Comparison of ENCODE assay signal across 8 mouse cellular contexts in the genomic region with DNA sequence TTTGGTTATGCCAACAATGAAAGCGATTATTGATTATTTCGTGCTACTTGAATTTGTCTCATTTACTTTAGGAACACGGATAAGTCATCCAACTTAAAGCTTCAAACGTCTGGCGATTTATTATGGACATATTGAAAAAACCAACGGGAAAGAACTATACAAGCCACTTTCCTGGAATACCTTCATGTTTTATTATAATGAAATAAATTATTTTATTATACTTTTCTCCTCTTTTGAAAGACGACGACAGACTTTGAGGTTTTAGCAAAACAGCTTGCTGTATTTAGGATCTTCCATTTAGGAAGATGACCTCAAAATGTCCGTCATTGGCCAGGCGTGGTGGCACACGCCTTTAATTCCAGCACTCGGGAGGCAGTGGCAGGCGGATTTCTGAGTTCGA. TPM values are rescaled to one million over a fixed set of nuclear protein-coding genes. Genes with fewer than 3 reads are reported as not detected.
DNase-seq lines count a peak whose midpoint lies in the region; ATAC-seq and TF ChIP-seq lines count a peak whose summit lies in the region.

No protein-coding gene starts in this region.

- peak overlapping the region; percentile 64 for H3K9ac ChIP-seq in kidney, embryonic 16.5 days (replicated peaks; ENCODE audit: low read length)
- H3K9ac ChIP-seq in hindbrain, postnatal 0 days (replicated peaks; ENCODE audit: low read length): peak overlapping the region; percentile 35; the same call in 1 of the 2 replicates

- H3ac ChIP-seq in myocyte (ENCODE audit: control insufficient read depth, insufficient read length): no peak overlapping the region

- no peak for ATAC-seq in kidney, embryonic 16.5 days (ENCODE audit: low FRiP score, low TSS enrichment)
- no peak for ATAC-seq in hindbrain, postnatal 0 days

- H3K79me2 ChIP-seq in myocyte (ENCODE audit: control insufficient read depth, insufficient read depth): peaks cover 42% of the 10 kb centered on the region

- peak overlapping the region; percentile 79 for H3K27ac ChIP-seq in kidney, embryonic 16.5 days (ENCODE audit: low read length)
- H3K27ac ChIP-seq in cortical plate, adult 2 months (ENCODE audit: insufficient read depth, low read length): no peak overlapping the region
- H3K27ac ChIP-seq in hindbrain, postnatal 0 days: peak overlapping the region; percentile 58; the same call in 1 of the 2 replicates

- H3K9me3 ChIP-seq in kidney, embryonic 16.5 days (ENCODE audit: low read length): no peaks in the 10 kb centered on the region
- H3K9me3 ChIP-seq in hindbrain, postnatal 0 days (ENCODE audit: low read length): no peaks in the 10 kb centered on the region

- DNase-seq in kidney, postnatal 25 days: no peak
- DNase-seq in hindbrain, postnatal 0 days (ENCODE audit: low spot score): no peak
- DNase-seq in retina, embryonic 14.5 days (ENCODE audit: low spot score): no peak
- no peak for DNase-seq in frontal cortex, postnatal 14 days (ENCODE audit: low spot score in 2 of 2)
- no peak for DNase-seq in right cerebral cortex, postnatal 10 days (ENCODE audit: low spot score in 2 of 2)

- TF ChIP-seq CTCF in cortical plate, adult 2 months (IDR thresholded peaks at IDR 0.05; ENCODE audit: extremely low read depth, insufficient read depth, low read length): no peak
- TF ChIP-seq CTCF in hindbrain, postnatal 0 days (IDR thresholded peaks at IDR 0.05; ENCODE audit: low read depth): no peak

- peak overlapping the region; percentile 47 for H3K4me2 ChIP-seq in kidney, embryonic 16.5 days (replicated peaks; ENCODE audit: low read depth, low read length)
- peak overlapping the region; percentile 49 for H3K4me2 ChIP-seq in hindbrain, postnatal 0 days (ENCODE audit: low read depth, low read length)
- peak overlapping the region; percentile 61 for H3K4me2 ChIP-seq in myocyte (ENCODE audit: low read depth)

- 55% methylated on average over 14 of the region's 14 CpGs for WGBS in kidney, embryonic 16.5 days
- 52% methylated on average over 14 of the region's 14 CpGs for WGBS in hindbrain, postnatal 0 days

- peaks cover 26% of the 10 kb centered on the region for H3K4me1 ChIP-seq in kidney, embryonic 16.5 days (ENCODE audit: insufficient read depth, low read length)
- no peaks in the 10 kb centered on the region for H3K4me1 ChIP-seq in cortical plate, adult 2 months (ENCODE audit: control insufficient read depth, insufficient read depth, low read length)
- 0 out of 2 replicates have a peak, but pooled peaks cover 5% of the 10 kb centered on the region for H3K4me1 ChIP-seq in hindbrain, postnatal 0 days (ENCODE audit: insufficient read depth, low read length)

- no peaks in the 10 kb centered on the region for H3K27me3 ChIP-seq in kidney, embryonic 16.5 days (ENCODE audit: insufficient read depth, low read length)
- H3K27me3 ChIP-seq in hindbrain, postnatal 0 days (ENCODE audit: insufficient read depth, low read length): no peaks in the 10 kb centered on the region
- no peaks in the 10 kb centered on the region for H3K27me3 ChIP-seq in myocyte (ENCODE audit: control insufficient read depth, insufficient read depth, insufficient read length)

- peak overlapping the region; percentile 76 for H3K4me3 ChIP-seq in kidney, embryonic 16.5 days (ENCODE audit: low read length)
- H3K4me3 ChIP-seq in cortical plate, adult 2 months (ENCODE audit: insufficient read depth, low read length): peak overlapping the region; percentile 29; the same call in 1 of the 2 replicates
- peak overlapping the region; percentile 65 for H3K4me3 ChIP-seq in hindbrain, postnatal 0 days (ENCODE audit: low read length)
- peak overlapping the region; percentile 64 for H3K4me3 ChIP-seq in myocyte

- peaks cover 19% of the 10 kb centered on the region for H3K36me3 ChIP-seq in kidney, embryonic 16.5 days (ENCODE audit: insufficient read depth, low read length)
- peaks cover 12% of the 10 kb centered on the region for H3K36me3 ChIP-seq in hindbrain, postnatal 0 days (ENCODE audit: insufficient read depth, low read length)
- H3K36me3 ChIP-seq in myocyte (ENCODE audit: control insufficient read depth, insufficient read depth): peaks cover 18% of the 10 kb centered on the region

- TF ChIP-seq POLR2A in cortical plate, adult 2 months (IDR thresholded peaks at IDR 0.05; ENCODE audit: extremely low read depth, insufficient read depth, low read length): no peak
- no peak for TF ChIP-seq POLR2A in myocyte (IDR thresholded peaks at IDR 0.05; ENCODE audit: insufficient read length, low read depth)

TF ChIP-seq in myocyte, 11 proteins besides CTCF, POLR2A, EP300 and RAD21:
- TF ChIP-seq REST (IDR thresholded peaks at IDR 0.05; ENCODE audit: insufficient read depth, insufficient read length) (no peak), TCF3 (IDR thresholded peaks at IDR 0.05; ENCODE audit: insufficient read length, low read depth) (no peak), MAX (IDR thresholded peaks at IDR 0.05; ENCODE audit: low read depth) (no peak), SRF (IDR thresholded peaks at IDR 0.05; ENCODE audit: control insufficient read depth, insufficient read length, low read depth) (no peak), TCF12 (IDR thresholded peaks at IDR 0.05; ENCODE audit: insufficient read depth, poor library complexity, severe bottlenecking) (no peak), USF1 (IDR thresholded peaks at IDR 0.05; ENCODE audit: low read depth) (no peak), POLR2AphosphoS2 (IDR thresholded peaks at IDR 0.05; ENCODE audit: insufficient read length, low read depth) (no peak), E2F4 (IDR thresholded peaks at IDR 0.05; ENCODE audit: insufficient read depth) (no peak), MYOG (IDR thresholded peaks at IDR 0.05; ENCODE audit: control insufficient read depth in 1 of 3, insufficient read depth in 1 of 3, insufficient read length in 2 of 3, low read depth in 2 of 3) (no peak), MYOD1 (IDR thresholded peaks at IDR 0.05; ENCODE audit: control insufficient read depth in 1 of 3, insufficient read length in 2 of 3, low read depth in 2 of 3) (no peak), CEBPB (IDR thresholded peaks at IDR 0.05; ENCODE audit: insufficient read depth, poor library complexity, severe bottlenecking) (no peak)

RNA-seq across cellular contexts. Expression of a gene that starts 0.8 kb away (rescaled TPM):
- 16.3 and 16.7 TPM in 2 replicates for polyA plus RNA-seq in kidney, embryonic 16.5 days (2015; fragmentation: Nextera tagmentation; extraction: Ambion mirVana)
- polyA plus RNA-seq in cortical plate, adult 2 months (2012; rRNA removed): 7.7 and 8.4 TPM in 2 replicates
- 14.7 and 26.7 TPM in 2 replicates for total RNA-seq in hindbrain, postnatal 0 days (2014; rRNA removed)
- 3.9 and 4.1 TPM in 2 replicates for polyA plus RNA-seq in hindbrain, postnatal 0 days (2015; fragmentation: Nextera tagmentation; extraction: Ambion mirVana)
- polyA plus RNA-seq in myocyte (2012; fragmentation: generic; extraction: Trizol): 7.0 TPM

RNA-seq across cellular contexts. Expression of a gene that starts 2.5 kb away (rescaled TPM):
- polyA plus RNA-seq in kidney, embryonic 16.5 days (2015; fragmentation: Nextera tagmentation; extraction: Ambion mirVana): 905 and 985 TPM in 2 replicates
- polyA plus RNA-seq in cortical plate, adult 2 months (2012; rRNA removed): 453 and 474 TPM in 2 replicates
- total RNA-seq in hindbrain, postnatal 0 days (2014; rRNA removed): 3,311 and 3,326 TPM in 2 replicates
- 1,502 and 1,606 TPM in 2 replicates for polyA plus RNA-seq in hindbrain, postnatal 0 days (2015; fragmentation: Nextera tagmentation; extraction: Ambion mirVana)
- 692 TPM for polyA plus RNA-seq in myocyte (2012; fragmentation: generic; extraction: Trizol)

RNA-seq across cellular contexts. Expression of a gene that starts 17.5 kb away (rescaled TPM):
- polyA plus RNA-seq in kidney, embryonic 16.5 days (2015; fragmentation: Nextera tagmentation; extraction: Ambion mirVana): 52.7 and 56.9 TPM in 2 replicates
- polyA plus RNA-seq in cortical plate, adult 2 months (2012; rRNA removed): 212 and 223 TPM in 2 replicates
- 94.1 and 142 TPM in 2 replicates for total RNA-seq in hindbrain, postnatal 0 days (2014; rRNA removed)
- 162 TPM in 2 replicates for polyA plus RNA-seq in hindbrain, postnatal 0 days (2015; fragmentation: Nextera tagmentation; extraction: Ambion mirVana)
- 107 TPM for polyA plus RNA-seq in myocyte (2012; fragmentation: generic; extraction: Trizol)

RNA-seq across cellular contexts. Expression of a gene that starts 19.1 kb away (rescaled TPM):
- polyA plus RNA-seq in kidney, embryonic 16.5 days (2015; fragmentation: Nextera tagmentation; extraction: Ambion mirVana): 33.5 and 40.4 TPM in 2 replicates
- polyA plus RNA-seq in cortical plate, adult 2 months (2012; rRNA removed): 13.4 and 18.4 TPM in 2 replicates
- total RNA-seq in hindbrain, postnatal 0 days (2014; rRNA removed): 13.7 and 19.4 TPM in 2 replicates
- 18.3 and 19.4 TPM in 2 replicates for polyA plus RNA-seq in hindbrain, postnatal 0 days (2015; fragmentation: Nextera tagmentation; extraction: Ambion mirVana)
- polyA plus RNA-seq in myocyte (2012; fragmentation: generic; extraction: Trizol): 45.1 TPM

RNA-seq across cellular contexts. Expression of a gene that starts 20.6 kb away (rescaled TPM):
- polyA plus RNA-seq in kidney, embryonic 16.5 days (2015; fragmentation: Nextera tagmentation; extraction: Ambion mirVana): 63.3 and 67.0 TPM in 2 replicates
- polyA plus RNA-seq in cortical plate, adult 2 months (2012; rRNA removed): 7.5 and 9.3 TPM in 2 replicates
- 14.7 and 27.2 TPM in 2 replicates for total RNA-seq in hindbrain, postnatal 0 days (2014; rRNA removed)
- polyA plus RNA-seq in hindbrain, postnatal 0 days (2015; fragmentation: Nextera tagmentation; extraction: Ambion mirVana): 24.6 and 25.7 TPM in 2 replicates
- 18.5 TPM for polyA plus RNA-seq in myocyte (2012; fragmentation: generic; extraction: Trizol)
